Mouse (Mus musculus): Measurements from ENCODE around the gene E2f8. TPM values are rescaled to one million over a fixed set of nuclear protein-coding genes. Genes with fewer than 3 reads are reported as not detected.

E2f8 gene
- total and polyA plus RNA-seq, 3 experiments: 8.9 to 49.4 (median 39.3) TPM

DNA sequence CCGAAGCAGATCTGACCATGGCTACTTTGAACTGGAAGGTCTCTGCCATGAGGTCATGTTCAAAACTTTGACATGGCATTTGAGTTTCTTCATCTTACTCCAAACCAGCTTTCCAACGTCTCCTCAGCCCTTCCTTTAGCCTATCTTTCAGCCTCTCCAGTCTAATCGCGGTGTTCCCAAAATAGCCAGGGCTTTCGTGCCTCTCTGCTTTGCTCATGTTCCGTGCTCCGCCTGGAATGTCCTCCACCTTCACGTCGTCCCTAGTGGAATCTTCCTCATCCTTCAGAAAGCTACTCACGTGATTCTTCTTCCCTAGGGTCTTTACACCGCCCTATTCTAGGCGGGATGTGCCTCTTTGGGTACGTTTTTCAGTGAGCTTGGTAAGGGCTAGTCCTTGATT, 27.9 kb downstream of the E2f8 start:
- H3K9ac ChIP-seq (ENCODE audit: control insufficient read depth, low read depth, low read length, poor library complexity, severe bottlenecking): no peak overlapping the region
- H3K9me3 ChIP-seq (replicated peaks; ENCODE audit: insufficient read depth, low read length): no peaks in the 10 kb centered on the region
- DNase-seq (ENCODE audit: low read depth, low spot score): no peak
- H3K4me3 ChIP-seq (ENCODE audit: control insufficient read depth in 1 of 2, insufficient read depth in 1 of 2, low read depth in 2 of 2, low read length in 2 of 2): no peak overlapping the region
- no peak overlapping the region for H3K27ac ChIP-seq (ENCODE audit: control insufficient read depth, low read depth, low read length)
- H3K36me3 ChIP-seq (ENCODE audit: control insufficient read depth in 1 of 2, insufficient read depth in 2 of 2, low read length in 2 of 2): peaks cover 0 to 10% of the 10 kb centered on the region in 2 experiments; a peak in 2 of 4 replicates
- no peaks in the 10 kb centered on the region for H3K79me2 ChIP-seq (ENCODE audit: control insufficient read depth, insufficient read depth, low read length, poor library complexity)
- no peak for TF ChIP-seq MYB (IDR thresholded peaks at IDR 0.05; ENCODE audit: low read depth, low read length)
- TF ChIP-seq MAFK (IDR thresholded peaks at IDR 0.05; ENCODE audit: borderline replicate concordance, low read depth, low read length): no peak
- TF ChIP-seq POLR2A (IDR thresholded peaks at IDR 0.05; ENCODE audit: control insufficient read depth in 1 of 2, insufficient read depth in 1 of 2, low read depth in 1 of 2, low read length in 2 of 2, poor library complexity in 1 of 2): no peak
- no peak for TF ChIP-seq ZNF384 (IDR thresholded peaks at IDR 0.05; ENCODE audit: low read depth, low read length)
- no peak for TF ChIP-seq GATA1 (IDR thresholded peaks at IDR 0.05; ENCODE audit: low read depth, low read length)
- TF ChIP-seq NRF1 (IDR thresholded peaks at IDR 0.05; ENCODE audit: insufficient read depth, low read depth, low read length, poor library complexity, severe bottlenecking): no peak
- TF ChIP-seq MAZ (IDR thresholded peaks at IDR 0.05; ENCODE audit: low read depth, low read length): no peak
- TF ChIP-seq USF1 (IDR thresholded peaks at IDR 0.05; ENCODE audit: low read depth, low read length): no peak
- peaks cover 0 to 2% of the 10 kb centered on the region in 2 experiments; a peak in 1 of 4 replicates for H3K27me3 ChIP-seq (ENCODE audit: control insufficient read depth in 1 of 2, insufficient read depth in 2 of 2, low read length in 2 of 2)
- peaks cover 5 to 6% of the 10 kb centered on the region in 2 experiments for H3K4me1 ChIP-seq (ENCODE audit: control insufficient read depth in 1 of 2, insufficient read depth in 2 of 2, low read length in 2 of 2)

DNA sequence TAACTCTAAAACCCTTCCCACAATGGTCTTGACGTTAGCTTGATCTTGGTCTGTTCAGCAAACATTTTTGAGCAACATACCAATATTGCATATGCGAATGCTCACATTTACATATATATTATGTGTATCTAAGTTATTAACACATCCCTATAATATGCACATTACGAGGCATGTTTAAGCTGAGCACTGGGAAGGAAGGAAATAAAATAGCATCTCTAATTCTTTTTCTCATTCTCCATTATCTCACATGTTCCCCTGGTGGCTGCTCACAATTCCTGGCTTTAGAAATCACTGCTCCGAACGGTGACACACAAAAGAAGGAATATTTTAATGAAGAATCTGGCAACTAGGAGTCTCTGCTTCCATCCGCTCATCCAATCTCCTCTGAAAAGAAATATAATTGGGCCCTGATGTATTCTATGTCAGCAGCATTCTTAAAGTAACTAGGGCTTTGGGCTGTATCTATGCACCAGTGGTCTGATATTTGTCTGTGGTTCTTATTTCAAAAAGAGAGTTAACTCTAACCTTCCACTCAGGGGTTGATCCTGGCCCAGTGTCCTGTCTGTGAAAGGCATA, 29.8 kb downstream of the E2f8 start:
- no peak overlapping the region for H3K9ac ChIP-seq (ENCODE audit: control insufficient read depth, low read depth, low read length, poor library complexity, severe bottlenecking)
- no peaks in the 10 kb centered on the region for H3K36me3 ChIP-seq (ENCODE audit: control insufficient read depth in 1 of 2, insufficient read depth in 2 of 2, low read length in 2 of 2)
- H3K4me3 ChIP-seq (ENCODE audit: control insufficient read depth in 1 of 2, insufficient read depth in 1 of 2, low read depth in 2 of 2, low read length in 2 of 2): no peak overlapping the region
- no peak for DNase-seq (ENCODE audit: low read depth, low spot score)
- no peaks in the 10 kb centered on the region for H3K79me2 ChIP-seq (ENCODE audit: control insufficient read depth, insufficient read depth, low read length, poor library complexity)
- H3K4me1 ChIP-seq (ENCODE audit: control insufficient read depth in 1 of 2, insufficient read depth in 2 of 2, low read length in 2 of 2): no peaks in the 10 kb centered on the region
- H3K27me3 ChIP-seq (ENCODE audit: control insufficient read depth in 1 of 2, insufficient read depth in 2 of 2, low read length in 2 of 2): peaks cover 0 to 2% of the 10 kb centered on the region in 2 experiments; a peak in 1 of 4 replicates
- no peaks in the 10 kb centered on the region for H3K9me3 ChIP-seq (replicated peaks; ENCODE audit: insufficient read depth, low read length)
- no peak overlapping the region for H3K27ac ChIP-seq (ENCODE audit: control insufficient read depth, low read depth, low read length)
- no peak for TF ChIP-seq USF2 (IDR thresholded peaks at IDR 0.05; ENCODE audit: borderline replicate concordance in 1 of 2, insufficient read depth in 1 of 2, low read depth in 1 of 2, low read length in 2 of 2)
- no peak for TF ChIP-seq ELF1 (IDR thresholded peaks at IDR 0.05; ENCODE audit: low read depth, low read length)
- no peak for TF ChIP-seq SMC3 (IDR thresholded peaks at IDR 0.05; ENCODE audit: low read depth, low read length)
- no peak for TF ChIP-seq POLR2AphosphoS2 (IDR thresholded peaks at IDR 0.05; ENCODE audit: low read length)
- no peak for TF ChIP-seq NELFE (IDR thresholded peaks at IDR 0.05; ENCODE audit: low read depth, low read length)

All from MEL (cell line).